Mouse (Mus musculus) liver, embryonic 14.5 days (tissue): ENCODE measurements around the gene Arl6ip1. TPM values are rescaled to one million over a fixed set of nuclear protein-coding genes. Genes with fewer than 3 reads are reported as not detected.
A peak's percentile ranks its signal among the peaks of the same experiment; 100 is the strongest.

ENCODE experiments used
- ATAC-seq: fragments of 200-750 bp; cut with Nextera tagmentation; 2 replicates; pipeline ENCODE4 v1.8.0; 2017; ENCODE audit warnings: moderate number of reproducible peaks, mild to moderate bottlenecking, moderate library complexity; ENCODE audit not compliant: insufficient read depth
- DNase-seq, 3 experiments: peaks; one replicate each; pipeline ENCODE4 v3.0.0-alpha.2; 2012 to 2013; ENCODE audit warnings: low read depth in 3 of 3, low spot score in 3 of 3
- H3K27ac ChIP-seq: fragments of 300-500 bp; sonication (generic); 2 replicates; pipeline ENCODE4 v1.5.1; 2014; ENCODE audit warnings: moderate library complexity, mild to moderate bottlenecking, control low read depth, inconsistent platforms
- H3K27me3 ChIP-seq: fragments of 300-500 bp; sonication (generic); 2 replicates; pipeline ENCODE4 v1.6.1; 2014; ENCODE audit warnings: mild to moderate bottlenecking, low read length, moderate library complexity; ENCODE audit not compliant: control insufficient read depth, insufficient read depth
- H3K36me3 ChIP-seq: fragments of 300-500 bp; sonication (generic); replicated peaks from 2 replicates; pipeline ENCODE4 v1.6.1; 2014; ENCODE audit warnings: low read depth; ENCODE audit not compliant: control insufficient read depth, insufficient read depth
- H3K4me1 ChIP-seq, 2 experiments: fragments of 200-500 bp in 1 of 2; fragments of 300-500 bp in 1 of 2; sonication (generic) in 1 of 2; replicated peaks; 2 replicates each; pipeline ENCODE4 v1.6.1; 2012 to 2014; ENCODE audit warnings: antibody characterized with exemption in 1 of 2, inconsistent platforms in 1 of 2, low read length in 1 of 2; ENCODE audit not compliant: control insufficient read depth in 2 of 2, insufficient read depth in 2 of 2
- H3K4me2 ChIP-seq: fragments of 300-500 bp; sonication (generic); 2 replicates; pipeline ENCODE4 v1.6.1; 2014; ENCODE audit warnings: low read depth, mild to moderate bottlenecking, control low read depth, moderate library complexity
- H3K4me3 ChIP-seq, 2 experiments: fragments of 200-500 bp in 1 of 2; fragments of 300-500 bp in 1 of 2; sonication (generic) in 1 of 2; 2 replicates each; pipeline ENCODE4 v1.5.1; 2012 to 2014; ENCODE audit warnings: low read depth in 2 of 2, low read length in 2 of 2, mild to moderate bottlenecking in 2 of 2, control low read depth in 1 of 2, inconsistent platforms in 1 of 2, moderate library complexity in 1 of 2; ENCODE audit not compliant: insufficient read depth in 1 of 2
- H3K9ac ChIP-seq: fragments of 300-500 bp; sonication (generic); replicated peaks from 2 replicates; pipeline ENCODE4 v1.6.1; 2014; ENCODE audit warnings: mild to moderate bottlenecking, control low read depth, moderate library complexity
- H3K9me3 ChIP-seq: fragments of 300-500 bp; sonication (generic); 2 replicates; pipeline ENCODE4 v1.6.1; 2016; ENCODE audit warnings: low read length, mixed read lengths; ENCODE audit not compliant: control insufficient read depth
- CTCF ChIP-seq: IDR thresholded peaks from 2 replicates; pipeline ENCODE4 v1.5.1; 2016; ENCODE audit warnings: antibody characterized with exemption, low read depth, control low read depth
- EP300 ChIP-seq: IDR thresholded peaks from 2 replicates; pipeline ENCODE4 v1.6.1; 2016; ENCODE audit warnings: antibody characterized with exemption, low read depth
- WGBS: fragments of 180-500 bp; shearing (Covaris S2); extraction: QIAGEN DNeasy Blood & Tissue Kit; methylation state at CpG from one replicate; pipeline ENCODE4 v1.1.7; 2014; ENCODE audit not compliant: insufficient replicate concordance; 5-methylcytosine and 5-hydroxymethylcytosine counted together
- polyA plus RNA-seq, 2 experiments: library from polyadenylated mRNA; depleted of rRNA in 1 of 2; stranded (reverse) in 1 of 2; unstranded in 1 of 2; fragments of >200 nt; fragmentation: Nextera tagmentation in 1 of 2; extraction: Ambion mirVana in 1 of 2; gene quantifications; 2 replicates each; pipeline versions ENCODE4 v1.2.1 to v1.2.3; 2012 to 2014

Gene Arl6ip1
- polyA plus RNA-seq, 2 experiments, result 109 to 224 TPM

DNA sequence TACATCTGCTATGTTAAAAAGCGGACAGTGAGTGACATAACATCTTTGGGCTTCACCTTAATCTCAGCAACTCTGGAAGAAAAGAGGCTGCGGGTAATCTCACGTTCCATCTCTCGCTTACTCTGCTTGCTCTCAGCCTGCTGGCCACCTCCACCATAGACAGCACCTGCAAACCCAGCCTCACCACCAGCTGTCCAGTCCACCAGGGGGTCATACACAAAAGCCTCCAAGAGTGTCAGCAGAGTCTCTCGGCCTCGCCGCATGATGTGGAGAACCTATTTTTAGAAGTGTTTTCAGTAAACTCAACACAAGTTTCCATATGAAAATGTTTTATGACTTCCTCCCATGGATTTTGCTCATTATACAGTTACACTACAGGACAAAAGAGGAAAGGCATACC lies 27.0 kb upstream of the Arl6ip1 start:
- DNase-seq (no peak), ATAC-seq (no peak)
- no peak overlapping the region for H3K9ac ChIP-seq
- 87% methylated on average over 7 of the region's 7 CpGs for WGBS
- peaks cover 46% of the 10 kb centered on the region for H3K36me3 ChIP-seq
- H3K4me2 ChIP-seq, result no peak overlapping the region
- no peak for TF ChIP-seq EP300
- TF ChIP-seq CTCF, result no peak
- no peaks in the 10 kb centered on the region for H3K4me1 ChIP-seq
- H3K27ac ChIP-seq, result no peak overlapping the region
- no peaks in the 10 kb centered on the region for H3K27me3 ChIP-seq
- H3K9me3 ChIP-seq, result no peaks in the 10 kb centered on the region
- H3K4me3 ChIP-seq, result no peak overlapping the region

DNA sequence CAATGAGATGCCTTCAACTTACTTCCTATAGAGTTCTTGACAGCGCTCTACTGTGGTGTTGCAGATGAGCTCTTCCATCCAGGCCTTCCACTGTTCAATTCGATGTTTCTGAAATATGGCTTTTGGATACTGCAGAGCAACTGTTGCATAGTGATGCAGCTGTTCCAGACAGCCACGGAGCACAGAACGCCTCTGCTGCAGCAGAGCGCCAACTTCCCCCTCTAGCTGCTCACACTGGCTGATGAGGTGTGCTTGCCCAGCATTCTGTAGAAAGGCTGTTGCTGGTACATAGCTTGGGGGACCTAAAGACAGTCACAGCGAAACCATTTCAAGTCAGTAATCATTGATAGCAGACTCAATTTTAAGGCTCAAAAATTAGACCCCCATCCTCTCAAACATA lies 24.7 kb upstream of the Arl6ip1 start:
- no peak for ATAC-seq
- H3K27ac ChIP-seq, result no peak overlapping the region
- no peak for DNase-seq
- no peak overlapping the region for H3K4me3 ChIP-seq
- no peak for TF ChIP-seq CTCF
- no peak for TF ChIP-seq EP300
- H3K36me3 ChIP-seq, result peaks cover 40% of the 10 kb centered on the region
- WGBS, result 81% methylated on average over 6 of the region's 6 CpGs
- no peak overlapping the region for H3K9ac ChIP-seq
- H3K9me3 ChIP-seq, result no peaks in the 10 kb centered on the region
- no peak overlapping the region for H3K4me2 ChIP-seq
- no peaks in the 10 kb centered on the region for H3K27me3 ChIP-seq
- H3K4me1 ChIP-seq, result no peaks in the 10 kb centered on the region

DNA sequence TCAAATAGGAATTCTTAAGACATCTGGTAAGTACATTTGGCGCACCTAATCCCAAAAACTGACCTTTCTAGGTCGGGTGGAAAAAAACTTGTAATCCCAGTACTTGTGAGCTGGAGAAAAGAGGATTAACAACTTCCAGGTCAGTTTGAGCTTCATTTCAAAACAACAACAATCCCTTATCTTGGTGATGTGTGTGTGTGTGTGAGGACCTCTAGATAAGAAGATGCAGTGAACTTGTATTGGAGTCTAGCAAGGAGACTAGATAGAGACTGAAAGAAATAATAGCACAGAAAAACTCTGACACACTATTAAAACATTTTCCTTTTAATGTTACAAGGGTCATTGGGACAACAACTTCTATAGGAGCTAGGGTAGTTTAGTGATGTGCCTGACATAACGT lies 14.1 kb upstream of the Arl6ip1 start:
- H3K27me3 ChIP-seq, result no peaks in the 10 kb centered on the region
- peak; percentile 93 for ATAC-seq
- peak overlapping the region; percentile 33; the same call in 1 of the 2 replicates for H3K9ac ChIP-seq
- WGBS, result 57% methylated on average over 3 of the region's 3 CpGs
- TF ChIP-seq CTCF (no peak), EP300 (peak; percentile 76)
- peak overlapping the region; percentile 46 for H3K4me2 ChIP-seq
- H3K4me1 ChIP-seq, result peaks cover 9 to 13% of the 10 kb centered on the region in 2 experiments
- peak in 2 of 3 experiments; percentile 32 to 33 for DNase-seq
- H3K9me3 ChIP-seq, result no peaks in the 10 kb centered on the region
- H3K27ac ChIP-seq, result peak overlapping the region; percentile 19
- no peak overlapping the region for H3K4me3 ChIP-seq
- H3K36me3 ChIP-seq, result peaks cover 38% of the 10 kb centered on the region

DNA sequence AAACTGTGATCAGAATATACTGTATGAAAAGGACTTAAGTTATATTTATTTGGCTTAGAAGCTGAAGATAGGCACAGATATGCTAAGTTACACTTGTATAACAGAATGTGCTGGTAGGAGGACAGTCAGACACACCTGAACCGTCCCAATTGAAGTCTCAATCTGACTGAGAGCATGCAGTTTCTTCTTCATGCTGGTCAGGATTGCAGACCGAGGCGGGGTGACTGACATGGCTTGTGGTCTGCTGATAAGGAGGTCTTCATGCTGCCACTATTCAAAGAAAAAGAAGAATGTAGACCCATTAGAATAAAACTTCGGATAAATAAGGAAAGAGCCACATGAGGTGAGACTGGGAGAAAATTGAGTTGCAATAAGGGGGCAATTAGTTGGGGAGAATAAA lies 13.7 kb upstream of the Arl6ip1 start:
- ATAC-seq (peak; percentile 92), DNase-seq (peak; percentile 44 to 49 (median 47))
- no peak overlapping the region for H3K4me3 ChIP-seq
- H3K4me2 ChIP-seq, result peak overlapping the region; percentile 46
- TF ChIP-seq CTCF (no peak), EP300 (peak; percentile 47; the same call in 1 of the 2 replicates)
- no peaks in the 10 kb centered on the region for H3K9me3 ChIP-seq
- peaks cover 38% of the 10 kb centered on the region for H3K36me3 ChIP-seq
- H3K9ac ChIP-seq, result no peak overlapping the region; the same call in 1 of the 2 replicates
- H3K27me3 ChIP-seq, result no peaks in the 10 kb centered on the region
- 21% methylated on average over 4 of the region's 4 CpGs for WGBS
- peak overlapping the region; percentile 19 for H3K27ac ChIP-seq
- peaks cover 9 to 13% of the 10 kb centered on the region in 2 experiments for H3K4me1 ChIP-seq

DNA sequence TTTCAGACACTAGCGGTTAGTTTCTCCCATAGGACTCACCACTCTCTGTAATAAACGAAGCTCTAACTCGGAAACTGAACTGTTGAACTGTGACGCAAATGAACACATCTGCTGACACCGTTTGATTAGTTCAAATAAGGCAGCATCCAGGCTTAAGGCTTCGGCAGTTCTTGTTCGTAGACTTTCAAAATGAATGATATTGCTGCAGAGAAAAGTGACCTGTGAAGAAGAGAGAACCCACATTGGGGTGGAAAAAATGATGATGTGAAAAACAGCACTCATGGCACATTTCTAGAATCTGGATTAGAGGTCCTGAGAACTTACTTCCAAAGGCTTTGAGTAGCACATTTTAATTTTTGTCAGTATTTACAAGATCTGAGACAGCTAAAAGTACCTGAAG lies 11.8 kb upstream of the Arl6ip1 start:
- Histone ChIP-seq H3K9me3 (no peaks in the 10 kb centered on the region), H3K9ac (no peak overlapping the region), H3K36me3 (peaks cover 42% of the 10 kb centered on the region), H3K4me1 (peaks cover 9 to 13% of the 10 kb centered on the region in 2 experiments), H3K4me2 (no peak overlapping the region), H3K4me3 (no peak overlapping the region), H3K27me3 (no peaks in the 10 kb centered on the region), H3K27ac (no peak overlapping the region)
- 84% methylated on average over 7 of the region's 7 CpGs for WGBS
- TF ChIP-seq EP300, result no peak
- no peak for ATAC-seq
- DNase-seq, result no peak
